Mouse (Mus musculus) CD4-positive, CD25-positive, alpha-beta regulatory T cell (primary cell): ENCODE results near the gene A630023A22Rik. TPM values are rescaled to one million over a fixed set of nuclear protein-coding genes. Genes with fewer than 3 reads are reported as not detected.

Source experiments
- polyA plus RNA-seq: library from polyadenylated mRNA; unstranded; fragments of 100-300 nt; shearing (Covaris generic); gene quantifications from one replicate; pipeline ENCODE4 v1.2.1, GENCODE M21; 2017

A630023A22Rik gene
- not detected for polyA plus RNA-seq

DNA sequence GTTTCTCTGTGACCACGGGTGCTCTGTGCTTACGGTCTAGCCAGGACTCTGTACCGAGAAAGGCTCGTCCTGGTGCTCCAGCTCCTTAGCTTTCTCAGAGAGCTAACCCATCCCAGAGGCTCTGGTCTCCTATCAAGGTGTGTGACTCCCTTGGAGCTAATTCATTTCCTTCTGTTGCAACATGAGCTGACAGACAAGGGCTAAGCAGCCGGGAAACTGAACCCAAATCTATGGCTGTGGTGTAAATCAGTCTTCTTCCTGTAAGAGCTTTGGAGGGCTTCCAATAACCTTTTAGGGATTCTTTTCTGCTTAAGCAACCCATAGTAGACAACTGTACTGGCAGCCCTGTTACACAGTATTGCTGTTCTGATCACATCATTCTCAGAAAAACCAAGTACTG lies at the start of gene A630023A22Rik:
TSS of gene A630023A22Rik (minus strand) at position 154 of the 400 bp plus-strand sequence.

DNA sequence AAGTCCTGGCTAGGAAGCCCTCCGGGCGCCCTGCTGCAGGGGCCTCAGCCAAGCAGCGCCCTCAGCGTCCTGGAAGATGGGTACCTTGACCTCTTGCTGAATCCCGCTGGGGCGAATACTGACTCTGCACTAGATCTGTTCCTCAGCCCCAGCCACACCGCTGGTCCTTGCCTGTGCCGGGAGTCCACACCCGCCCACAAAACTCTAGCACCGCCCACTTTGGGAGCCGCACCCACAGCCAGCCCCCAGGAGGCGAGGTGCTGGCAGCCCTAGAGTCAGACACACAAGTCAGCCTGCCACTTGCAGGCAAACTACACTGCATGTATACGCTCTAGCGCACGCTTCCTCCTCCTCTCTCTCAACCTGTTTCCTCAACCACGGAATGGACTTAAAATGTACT lies 49.8 kb upstream of the A630023A22Rik start, which contains the start of gene Npy4r:
TSS of gene Npy4r (minus strand) at position 148 of the 400 bp plus-strand sequence.

DNA sequence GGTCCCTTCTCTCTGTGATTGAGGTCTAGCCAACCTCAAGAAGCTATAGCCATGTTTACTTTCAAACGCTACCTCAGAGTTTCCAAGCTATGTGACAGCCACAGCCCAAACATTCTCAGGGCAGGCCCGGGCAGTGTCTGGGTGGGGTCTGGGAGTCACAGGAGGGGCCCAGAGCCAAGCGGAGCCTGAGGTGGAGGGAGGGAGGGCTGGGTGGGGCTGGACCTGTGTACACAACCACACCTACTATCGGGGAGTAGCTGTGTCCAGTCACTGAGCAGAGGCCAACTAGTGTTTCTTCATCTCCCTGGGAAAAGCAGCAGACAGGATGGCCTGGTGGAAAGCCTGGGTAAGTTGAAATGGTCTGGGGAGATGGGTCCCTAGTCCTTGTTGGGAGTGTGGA lies 16.8 kb downstream of the A630023A22Rik start, which contains the start of gene Anxa8:
TSS of gene Anxa8 (plus strand) at position 251 of the 400 bp plus-strand sequence.

GRCm38 (mm10) chr14:34052516-34052915 lies 50.0 kb downstream of the A630023A22Rik start, which contains the start of gene Antxrl:
Antxrl (plus strand) TSS chr14:34052707.

DNA sequence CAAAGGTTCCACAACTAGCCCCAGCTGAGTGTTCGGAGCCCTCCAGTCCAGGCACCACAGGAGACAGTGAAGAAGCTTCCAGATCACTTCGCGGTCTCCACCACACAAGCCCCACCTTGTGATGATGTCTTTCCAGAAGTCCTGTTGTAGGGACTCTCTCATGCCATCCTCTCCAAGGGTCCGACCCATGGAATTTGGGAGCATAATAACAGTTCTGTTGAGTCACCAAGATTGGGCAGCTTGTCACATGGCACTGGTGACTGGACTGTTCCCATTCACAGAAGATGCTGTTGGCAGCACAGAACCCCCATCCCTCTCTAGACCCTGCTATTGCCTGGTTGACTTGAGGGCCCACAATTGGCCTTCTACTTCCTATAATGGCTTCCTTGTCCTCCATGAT lies 86.2 kb downstream of the A630023A22Rik start, which contains the start of gene Gm5460:
TSS of gene Gm5460 (plus strand) at position 378 of the 400 bp plus-strand sequence.

DNA sequence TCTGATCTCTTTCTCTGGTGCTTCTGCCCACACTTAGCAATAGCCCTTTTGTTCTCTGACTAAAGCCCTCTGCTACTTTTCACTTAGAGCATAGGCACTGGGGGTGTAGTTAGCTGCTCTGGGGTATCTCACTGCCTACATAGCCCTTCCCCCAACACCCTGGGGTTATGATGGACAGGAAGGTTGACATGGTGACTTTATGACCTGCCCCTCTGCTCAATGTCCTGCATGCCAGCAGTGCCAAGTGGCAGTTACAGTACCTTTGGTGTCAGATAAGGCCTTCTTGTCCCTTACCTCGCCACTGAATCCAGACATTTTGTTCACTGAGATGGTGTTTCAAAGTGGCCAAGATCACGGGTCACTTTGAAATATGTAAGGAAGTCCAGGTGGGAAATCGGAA lies 87.5 kb downstream of the A630023A22Rik start, which contains the start of gene Gm30083:
TSS of gene Gm30083 (minus strand) at position 120 of the 400 bp plus-strand sequence.

Other genes starting within 250 kb of the A630023A22Rik start
- not detected for gene Gdf10, start 179.2 kb downstream of the A630023A22Rik start, polyA plus RNA-seq
- gene Gdf2, start 161.7 kb downstream of the A630023A22Rik start, polyA plus RNA-seq: not detected
- not detected for gene Rbp3, start 148.8 kb downstream of the A630023A22Rik start, polyA plus RNA-seq
- gene Zfp488, start 124.0 kb downstream of the A630023A22Rik start, polyA plus RNA-seq: not detected
- gene Gm30083, start 87.6 kb downstream of the A630023A22Rik start, polyA plus RNA-seq: not detected
- not detected for gene Gm5460, start 86.0 kb downstream of the A630023A22Rik start, polyA plus RNA-seq
- not detected for gene Antxrl, start 50.0 kb downstream of the A630023A22Rik start, polyA plus RNA-seq
- not detected for gene Anxa8, start 16.8 kb downstream of the A630023A22Rik start, polyA plus RNA-seq
- gene Npy4r, start 49.7 kb upstream of the A630023A22Rik start, polyA plus RNA-seq: not detected
- gene Gprin2, start 98.9 kb upstream of the A630023A22Rik start, polyA plus RNA-seq: 0.02 TPM
- 0.19 TPM for gene Syt15, start 116.8 kb upstream of the A630023A22Rik start, polyA plus RNA-seq
- 26.1 TPM for gene Shld2, start 207.7 kb upstream of the A630023A22Rik start, polyA plus RNA-seq
- gene Glud1, start 208.0 kb upstream of the A630023A22Rik start, polyA plus RNA-seq: 142 TPM